Mouse (Mus musculus): ENCODE data around the gene Neo1. TPM values are rescaled to one million over a fixed set of nuclear protein-coding genes. Genes with fewer than 3 reads are reported as not detected.

Gene Neo1
- polyA plus RNA-seq, 1 experiment from 2014 or later = 54.6 TPM

DNA sequence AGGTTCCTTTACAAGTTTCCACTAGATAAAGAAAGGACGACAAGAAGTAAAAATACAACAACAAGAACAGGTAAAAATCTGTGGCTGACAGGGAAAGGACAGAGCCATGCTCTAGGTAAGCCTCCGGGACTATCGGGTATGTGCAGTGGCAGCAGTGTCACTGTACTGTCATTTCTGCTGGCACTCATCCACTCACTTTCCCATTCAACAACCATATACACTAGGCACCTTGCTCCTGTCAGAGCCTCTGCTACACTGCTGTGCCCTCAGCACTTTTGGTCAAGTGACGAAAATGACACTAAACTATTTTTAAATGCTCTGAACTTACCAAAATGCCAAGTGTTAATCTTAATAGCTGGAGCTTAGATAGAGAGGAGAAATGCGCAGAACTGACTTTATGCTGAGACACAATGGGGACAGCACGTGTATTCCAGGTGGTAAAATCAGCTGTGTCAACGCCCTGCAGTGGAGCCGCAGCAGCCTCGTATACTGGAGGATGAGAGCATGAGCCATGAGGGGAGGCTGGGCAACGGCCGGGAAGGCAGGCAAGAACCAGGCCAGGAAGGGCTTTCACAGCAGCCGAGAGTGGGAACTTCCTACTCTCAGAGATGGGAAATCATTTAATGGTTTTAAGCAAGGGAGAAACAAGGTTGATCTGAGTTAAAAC lies 146.3 kb downstream of the Neo1 start:
- peaks cover 58% of the 10 kb centered on the region for H3K36me3 ChIP-seq (ENCODE audit: control insufficient read depth, insufficient read depth, low read length)
- ATAC-seq (ENCODE audit: insufficient number of reproducible peaks, insufficient read depth, low FRiP score, low read depth) = no peak
- H3K9me3 ChIP-seq (ENCODE audit: control insufficient read depth, low read depth, low read length) = no peaks in the 10 kb centered on the region
- no peaks in the 10 kb centered on the region for H3K4me1 ChIP-seq (ENCODE audit: control insufficient read depth, insufficient read depth, low read length)
- H3K9ac ChIP-seq (replicated peaks; ENCODE audit: low read depth, low read length) = no peak overlapping the region
- H3K27me3 ChIP-seq (ENCODE audit: control insufficient read depth, insufficient read depth, low read length) = no peaks in the 10 kb centered on the region
- no peak overlapping the region for H3K4me2 ChIP-seq (replicated peaks; ENCODE audit: low read depth, low read length)
- H3K27ac ChIP-seq (ENCODE audit: low read length) = no peak overlapping the region
- no peak overlapping the region for H3K4me3 ChIP-seq (ENCODE audit: low read depth, low read length)
- 86% methylated on average over 12 of the region's 12 CpGs for WGBS

DNA sequence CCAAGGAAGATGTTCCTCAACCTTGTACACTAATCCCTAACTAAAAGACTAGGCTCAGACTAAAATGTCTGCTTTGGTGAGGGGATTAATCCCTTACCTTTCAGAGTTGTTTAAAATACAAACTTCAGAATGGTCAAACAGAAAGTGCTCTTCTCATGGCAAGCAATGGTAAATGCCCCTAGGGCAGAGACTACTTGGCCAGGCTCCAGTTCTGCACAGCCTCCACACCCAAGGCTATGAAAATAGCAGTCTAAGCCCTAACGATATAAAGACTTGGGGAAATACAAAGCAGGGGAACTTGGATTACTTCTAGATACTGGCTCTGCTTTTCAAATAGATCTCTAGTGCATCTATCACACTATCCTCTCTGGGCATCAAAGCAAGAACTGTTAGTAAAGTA lies 153.6 kb downstream of the Neo1 start:
- no peaks in the 10 kb centered on the region for H3K27me3 ChIP-seq (ENCODE audit: control insufficient read depth, insufficient read depth, low read length)
- H3K9ac ChIP-seq (replicated peaks; ENCODE audit: low read depth, low read length) = no peak overlapping the region
- ATAC-seq (ENCODE audit: insufficient number of reproducible peaks, insufficient read depth, low FRiP score, low read depth) = no peak
- H3K36me3 ChIP-seq (ENCODE audit: control insufficient read depth, insufficient read depth, low read length) = peaks cover 55% of the 10 kb centered on the region
- H3K27ac ChIP-seq (ENCODE audit: low read length) = no peak overlapping the region
- no peak overlapping the region for H3K4me3 ChIP-seq (ENCODE audit: low read depth, low read length)
- H3K9me3 ChIP-seq (ENCODE audit: control insufficient read depth, low read depth, low read length) = no peaks in the 10 kb centered on the region
- H3K4me1 ChIP-seq (ENCODE audit: control insufficient read depth, insufficient read depth, low read length) = no peaks in the 10 kb centered on the region
- 33% methylated on average over 1 of the region's 1 CpGs for WGBS
- H3K4me2 ChIP-seq (replicated peaks; ENCODE audit: low read depth, low read length) = no peak overlapping the region

DNA sequence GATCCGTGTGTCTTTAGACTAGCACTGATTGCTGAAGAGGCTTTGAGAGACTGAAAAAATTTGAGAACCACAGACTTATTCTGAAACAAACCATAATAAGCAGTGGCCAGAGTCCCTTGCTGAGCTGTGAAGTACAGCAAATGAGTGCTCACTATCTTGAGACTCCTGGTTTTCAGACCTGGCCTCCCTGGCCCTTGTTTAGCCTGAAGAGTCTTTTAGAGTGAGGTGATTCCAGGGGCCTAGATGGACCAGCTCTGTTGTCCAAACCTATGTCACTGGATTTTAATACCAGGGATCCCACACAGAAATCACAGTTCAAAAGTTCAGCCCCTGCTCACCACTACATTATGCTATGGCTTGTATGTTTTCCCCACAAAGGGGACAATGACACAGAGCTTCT lies 156.4 kb downstream of the Neo1 start:
- Histone ChIP-seq H3K4me2 (replicated peaks; ENCODE audit: low read depth, low read length) (no peak overlapping the region), H3K36me3 (ENCODE audit: control insufficient read depth, insufficient read depth, low read length) (peaks cover 57% of the 10 kb centered on the region), H3K4me1 (ENCODE audit: control insufficient read depth, insufficient read depth, low read length) (no peaks in the 10 kb centered on the region), H3K9me3 (ENCODE audit: control insufficient read depth, low read depth, low read length) (no peaks in the 10 kb centered on the region), H3K4me3 (ENCODE audit: low read depth, low read length) (no peak overlapping the region), H3K27me3 (ENCODE audit: control insufficient read depth, insufficient read depth, low read length) (no peaks in the 10 kb centered on the region), H3K27ac (ENCODE audit: low read length) (no peak overlapping the region), H3K9ac (replicated peaks; ENCODE audit: low read depth, low read length) (no peak overlapping the region)
- 91% methylated on average over 1 of the region's 1 CpGs for WGBS
- no peak for ATAC-seq (ENCODE audit: insufficient number of reproducible peaks, insufficient read depth, low FRiP score, low read depth)

DNA sequence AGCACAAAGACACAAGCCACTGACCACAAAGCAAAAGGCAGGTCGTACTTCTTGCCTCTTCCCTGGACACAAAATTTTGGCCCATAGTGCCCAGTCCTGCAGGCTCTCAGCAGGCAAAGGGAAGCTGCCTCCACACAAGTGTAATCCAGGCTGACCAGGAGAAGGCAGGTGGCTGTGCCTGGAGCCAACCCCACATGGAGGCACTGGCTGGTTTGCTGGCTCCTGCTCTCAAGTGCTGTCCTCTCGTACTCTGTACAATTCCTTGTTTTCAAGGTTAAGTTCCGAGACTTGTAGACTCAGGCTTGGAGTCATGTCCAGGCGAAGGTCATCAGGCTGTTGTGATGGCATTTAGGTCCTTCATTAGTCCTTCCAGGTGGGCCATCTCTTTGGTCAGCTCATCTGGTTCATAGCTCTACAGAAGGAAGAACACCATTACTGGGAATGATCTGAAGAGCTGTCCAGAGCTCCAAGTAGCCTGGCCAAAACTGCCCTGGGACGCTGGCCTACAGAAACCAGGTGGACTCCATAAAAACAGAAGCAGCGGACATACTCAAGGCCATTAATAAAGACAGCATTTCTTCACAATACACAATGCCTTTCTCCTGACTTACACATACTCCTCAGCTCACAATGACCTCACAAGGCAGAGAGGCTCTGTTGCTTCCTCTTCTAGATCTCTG lies 159.2 kb downstream of the Neo1 start:
- H3K9ac ChIP-seq (replicated peaks; ENCODE audit: low read depth, low read length) = no peak overlapping the region
- no peak for ATAC-seq (ENCODE audit: insufficient number of reproducible peaks, insufficient read depth, low FRiP score, low read depth)
- H3K36me3 ChIP-seq (ENCODE audit: control insufficient read depth, insufficient read depth, low read length) = peaks cover 49% of the 10 kb centered on the region
- no peaks in the 10 kb centered on the region for H3K4me1 ChIP-seq (ENCODE audit: control insufficient read depth, insufficient read depth, low read length)
- no peaks in the 10 kb centered on the region for H3K27me3 ChIP-seq (ENCODE audit: control insufficient read depth, insufficient read depth, low read length)
- H3K9me3 ChIP-seq (ENCODE audit: control insufficient read depth, low read depth, low read length) = no peaks in the 10 kb centered on the region
- no peak overlapping the region for H3K4me3 ChIP-seq (ENCODE audit: low read depth, low read length)
- H3K27ac ChIP-seq (ENCODE audit: low read length) = no peak overlapping the region
- no peak overlapping the region for H3K4me2 ChIP-seq (replicated peaks; ENCODE audit: low read depth, low read length)
- WGBS = 89% methylated on average over 6 of the region's 6 CpGs

DNA sequence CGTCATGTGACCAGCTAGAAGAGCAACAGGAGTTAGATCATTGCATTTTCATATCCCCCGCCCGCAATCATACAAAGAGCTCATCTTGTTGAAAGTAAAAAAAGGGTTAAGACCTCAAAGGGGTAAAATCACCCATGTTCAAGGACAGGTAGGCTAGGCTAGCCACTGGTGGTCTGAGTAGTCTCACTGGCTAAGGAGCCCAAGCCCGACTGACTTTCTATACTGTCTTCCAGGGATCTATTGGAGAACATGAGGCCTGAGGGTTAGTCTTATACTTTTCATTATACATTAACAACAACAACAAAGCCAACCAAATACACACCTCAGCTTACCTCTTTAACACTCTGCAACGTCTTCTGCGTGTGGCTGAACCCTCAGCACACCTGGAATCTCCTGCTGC lies 160.8 kb downstream of the Neo1 start:
- 88% methylated on average over 6 of the region's 6 CpGs for WGBS
- no peak for ATAC-seq (ENCODE audit: insufficient number of reproducible peaks, insufficient read depth, low FRiP score, low read depth)
- Histone ChIP-seq H3K4me3 (ENCODE audit: low read depth, low read length) (no peak overlapping the region), H3K9ac (replicated peaks; ENCODE audit: low read depth, low read length) (no peak overlapping the region), H3K9me3 (ENCODE audit: control insufficient read depth, low read depth, low read length) (no peaks in the 10 kb centered on the region), H3K27me3 (ENCODE audit: control insufficient read depth, insufficient read depth, low read length) (no peaks in the 10 kb centered on the region), H3K4me1 (ENCODE audit: control insufficient read depth, insufficient read depth, low read length) (no peaks in the 10 kb centered on the region), H3K4me2 (replicated peaks; ENCODE audit: low read depth, low read length) (no peak overlapping the region), H3K36me3 (ENCODE audit: control insufficient read depth, insufficient read depth, low read length) (peaks cover 35% of the 10 kb centered on the region), H3K27ac (ENCODE audit: low read length) (no peak overlapping the region)

DNA sequence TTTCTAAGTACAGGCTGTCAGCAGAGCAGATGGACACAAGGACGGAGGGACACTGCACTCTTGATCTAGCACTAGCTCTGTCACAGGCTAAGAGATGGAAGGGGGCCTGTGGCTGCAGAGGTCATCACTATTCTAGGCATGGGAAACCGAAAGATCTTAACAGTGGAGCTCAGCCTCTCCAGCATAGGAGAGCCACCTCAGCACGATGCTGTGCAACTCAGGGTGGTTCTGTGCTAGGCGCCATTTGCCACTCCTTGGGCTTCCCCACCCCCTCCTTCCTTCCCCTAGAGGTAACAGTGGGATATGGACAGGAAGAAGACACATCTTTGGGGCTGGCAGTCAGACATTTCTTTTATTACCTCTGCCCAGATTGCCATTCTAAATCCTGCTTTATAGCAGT lies 161.9 kb downstream of the Neo1 start:
- Histone ChIP-seq H3K4me1 (ENCODE audit: control insufficient read depth, insufficient read depth, low read length) (no peaks in the 10 kb centered on the region), H3K27ac (ENCODE audit: low read length) (no peak overlapping the region), H3K4me2 (replicated peaks; ENCODE audit: low read depth, low read length) (no peak overlapping the region), H3K36me3 (ENCODE audit: control insufficient read depth, insufficient read depth, low read length) (peaks cover 27% of the 10 kb centered on the region), H3K4me3 (ENCODE audit: low read depth, low read length) (no peak overlapping the region), H3K27me3 (ENCODE audit: control insufficient read depth, insufficient read depth, low read length) (no peaks in the 10 kb centered on the region), H3K9ac (replicated peaks; ENCODE audit: low read depth, low read length) (no peak overlapping the region), H3K9me3 (ENCODE audit: control insufficient read depth, low read depth, low read length) (no peaks in the 10 kb centered on the region)
- ATAC-seq (ENCODE audit: insufficient number of reproducible peaks, insufficient read depth, low FRiP score, low read depth) = no peak
- 79% methylated on average over 4 of the region's 4 CpGs for WGBS

DNA sequence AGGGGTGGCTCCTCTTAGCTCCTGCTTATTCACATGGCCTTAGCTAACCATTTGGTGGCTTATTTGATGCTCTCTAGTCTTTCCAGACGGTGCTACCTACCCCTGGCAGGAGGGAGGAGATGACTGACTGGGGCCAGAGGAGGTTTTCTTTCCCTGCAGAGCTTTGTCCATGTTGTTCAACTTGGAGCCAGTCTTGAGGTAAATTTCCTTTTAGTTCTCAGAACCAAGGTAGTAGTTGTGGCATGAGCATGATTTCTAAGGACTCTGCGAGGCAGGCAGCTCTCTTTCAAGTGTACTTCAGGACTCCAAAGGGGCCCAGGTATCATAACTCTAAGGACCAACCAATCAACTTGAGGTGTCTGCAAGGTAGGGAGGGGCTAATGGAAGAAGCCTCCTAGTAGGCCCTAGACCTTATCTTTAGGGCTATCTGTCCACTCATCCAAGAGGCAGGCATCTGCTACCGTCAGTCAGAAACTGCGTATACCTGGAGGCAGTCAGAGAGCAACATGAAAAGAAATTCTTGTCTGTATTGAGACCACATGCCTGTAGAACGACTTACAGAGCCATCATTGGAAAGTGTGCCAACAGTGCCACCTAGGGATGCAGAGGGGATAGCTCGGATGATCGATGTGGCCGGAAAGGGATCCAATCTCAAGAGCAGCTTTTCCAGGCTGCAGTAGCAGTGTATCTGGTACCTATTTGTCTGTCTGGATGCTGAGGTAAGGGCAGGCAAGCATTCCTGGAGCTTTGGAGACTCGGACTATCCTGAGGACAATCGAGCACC lies 162.5 kb downstream of the Neo1 start:
- Histone ChIP-seq H3K36me3 (ENCODE audit: control insufficient read depth, insufficient read depth, low read length) (peaks cover 24% of the 10 kb centered on the region), H3K9ac (replicated peaks; ENCODE audit: low read depth, low read length) (no peak overlapping the region), H3K4me1 (ENCODE audit: control insufficient read depth, insufficient read depth, low read length) (no peaks in the 10 kb centered on the region), H3K9me3 (ENCODE audit: control insufficient read depth, low read depth, low read length) (no peaks in the 10 kb centered on the region), H3K27me3 (ENCODE audit: control insufficient read depth, insufficient read depth, low read length) (no peaks in the 10 kb centered on the region), H3K27ac (ENCODE audit: low read length) (no peak overlapping the region), H3K4me3 (ENCODE audit: low read depth, low read length) (no peak overlapping the region), H3K4me2 (replicated peaks; ENCODE audit: low read depth, low read length) (no peak overlapping the region)
- 46% methylated on average over 10 of the region's 10 CpGs for WGBS
- peak; percentile 37; the same call in 1 of the 2 replicates for ATAC-seq (ENCODE audit: insufficient number of reproducible peaks, insufficient read depth, low FRiP score, low read depth)

DNA sequence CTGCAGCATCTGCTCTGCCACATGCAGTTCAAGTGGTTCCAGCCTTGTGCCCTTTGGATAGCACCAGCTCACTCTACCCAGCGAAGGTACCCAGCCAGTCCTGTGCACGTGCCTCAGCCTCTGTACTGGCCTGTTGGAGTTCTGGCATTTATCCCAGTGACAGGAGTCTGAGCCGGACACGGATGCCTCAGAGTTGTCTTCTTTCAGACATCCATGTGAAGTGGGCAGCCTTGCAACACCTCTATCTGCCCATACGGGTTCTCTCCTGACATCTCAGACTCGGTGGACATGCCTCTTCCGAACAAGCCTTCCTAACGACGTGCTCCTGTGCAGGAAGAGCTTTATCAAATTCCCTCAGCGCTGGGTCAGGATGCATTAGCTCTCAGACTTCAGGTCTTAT lies 165.1 kb downstream of the Neo1 start:
- no peak overlapping the region for H3K27ac ChIP-seq (ENCODE audit: low read length)
- no peak for ATAC-seq (ENCODE audit: insufficient number of reproducible peaks, insufficient read depth, low FRiP score, low read depth)
- 64% methylated on average over 10 of the region's 10 CpGs for WGBS

More for the DNA sequence above, 165.1 kb downstream of the Neo1 start:
- H3K9ac ChIP-seq (replicated peaks; ENCODE audit: low read depth, low read length) = no peak overlapping the region
- H3K4me1 ChIP-seq (ENCODE audit: control insufficient read depth, insufficient read depth, low read length) = no peaks in the 10 kb centered on the region
- no peak overlapping the region for H3K4me2 ChIP-seq (replicated peaks; ENCODE audit: low read depth, low read length)
- H3K9me3 ChIP-seq (ENCODE audit: control insufficient read depth, low read depth, low read length) = no peaks in the 10 kb centered on the region
- H3K4me3 ChIP-seq (ENCODE audit: low read depth, low read length) = no peak overlapping the region
- no peaks in the 10 kb centered on the region for H3K27me3 ChIP-seq (ENCODE audit: control insufficient read depth, insufficient read depth, low read length)
- peaks cover 3% of the 10 kb centered on the region for H3K36me3 ChIP-seq (ENCODE audit: control insufficient read depth, insufficient read depth, low read length)

Data from stomach, embryonic 14.5 days (tissue).